Mouse (Mus musculus) E14TG2a.4 (cell line): ENCODE measurements around the gene Tbc1d30.

Experiments used
- H3K27me3 ChIP-seq: 2 replicates; pipeline ENCODE4 v1.6.1; 2014; ENCODE audit warnings: low read length, control low read depth; ENCODE audit not compliant: insufficient read depth
- H3K36me3 ChIP-seq: 2 replicates; pipeline ENCODE4 v1.6.1; 2014; ENCODE audit warnings: low read length, control low read depth; ENCODE audit not compliant: insufficient read depth
- H3K4me1 ChIP-seq: replicated peaks from 2 replicates; pipeline ENCODE4 v1.6.1; 2014; ENCODE audit warnings: low read depth, low read length, control low read depth
- H3K4me3 ChIP-seq: replicated peaks from 2 replicates; pipeline ENCODE4 v1.5.1; 2014; ENCODE audit warnings: mild to moderate bottlenecking, low read length
- H3K9me3 ChIP-seq: 2 replicates; pipeline ENCODE4 v1.6.1; 2014; ENCODE audit warnings: low read length, control low read depth
- CTCF ChIP-seq: conservative IDR thresholded peaks from 2 replicates; pipeline ENCODE4 v1.5.1; 2014; ENCODE audit warnings: low read length
- NANOG ChIP-seq: IDR thresholded peaks from 2 replicates; pipeline ENCODE4 v1.6.1; 2014; ENCODE audit warnings: borderline replicate concordance, low read length, mixed read lengths
- POU5F1 ChIP-seq: IDR thresholded peaks from 2 replicates; pipeline ENCODE4 v1.6.1; 2014; ENCODE audit warnings: low read length, borderline replicate concordance

Tbc1d30 gene

DNA sequence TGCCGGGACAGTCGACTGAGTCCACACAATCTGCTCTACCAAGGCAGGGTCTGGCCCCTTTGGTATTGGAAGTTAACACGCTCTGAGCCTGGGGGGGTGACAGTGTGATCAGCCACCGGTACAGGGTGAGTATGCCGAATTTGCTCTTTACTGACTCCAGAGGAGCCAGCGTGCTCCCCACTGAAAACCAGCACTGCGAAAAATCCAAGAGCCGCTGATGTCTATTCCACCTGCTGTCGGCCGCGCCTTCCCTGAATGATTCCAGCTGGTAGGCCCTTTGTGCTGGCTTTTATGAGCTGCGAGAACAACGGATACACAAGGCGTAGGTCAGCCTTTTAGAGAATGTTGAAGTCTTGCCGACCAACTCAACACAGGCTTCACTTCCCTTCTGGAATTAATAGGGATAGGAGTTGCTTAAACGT, 123.1 kb downstream of the Tbc1d30 start:
- Histone ChIP-seq H3K27me3 (peaks cover 20% of the 10 kb centered on the region), H3K4me3 (peak overlapping the region; percentile 43; the same call in 1 of the 2 replicates), H3K4me1 (peaks cover 10% of the 10 kb centered on the region), H3K9me3 (peaks cover 10% of the 10 kb centered on the region; the same call in 1 of the 2 replicates), H3K36me3 (no peaks in the 10 kb centered on the region)
- TF ChIP-seq CTCF, result no peak
- no peak for TF ChIP-seq NANOG
- no peak for TF ChIP-seq POU5F1

GRCm38 (mm10) chr10:121227403-121227802, 123.7 kb downstream of the Tbc1d30 start:
- peaks cover 20% of the 10 kb centered on the region for H3K27me3 ChIP-seq
- no peaks in the 10 kb centered on the region for H3K36me3 ChIP-seq
- peaks cover 10% of the 10 kb centered on the region; the same call in 1 of the 2 replicates for H3K9me3 ChIP-seq
- TF ChIP-seq POU5F1, result no peak
- TF ChIP-seq CTCF, result no peak
- no peak for TF ChIP-seq NANOG
- peaks cover 10% of the 10 kb centered on the region for H3K4me1 ChIP-seq
- peak overlapping the region; percentile 43; the same call in 1 of the 2 replicates for H3K4me3 ChIP-seq

DNA sequence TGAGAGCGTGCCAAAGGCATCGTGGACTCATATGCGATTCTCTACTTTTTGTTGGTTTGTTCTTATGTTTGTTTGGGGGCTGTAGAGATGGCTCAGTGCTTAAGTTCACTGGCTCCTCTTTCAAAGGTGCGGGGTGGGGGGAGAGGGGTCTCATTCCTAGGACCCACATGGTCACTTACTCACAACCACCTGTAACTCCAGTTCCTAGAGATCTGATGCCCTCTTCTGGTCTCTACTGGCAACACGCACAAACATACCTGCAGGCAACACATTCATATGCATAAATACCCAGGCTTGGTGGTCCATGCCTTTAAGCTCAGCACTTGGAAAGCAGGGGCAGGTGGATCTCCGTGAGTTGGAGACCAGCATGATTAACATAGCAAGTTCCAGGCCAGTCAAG, 125.4 kb downstream of the Tbc1d30 start:
- H3K4me3 ChIP-seq, result no peak overlapping the region
- H3K36me3 ChIP-seq, result no peaks in the 10 kb centered on the region
- H3K9me3 ChIP-seq, result peaks cover 5% of the 10 kb centered on the region
- peaks cover 10% of the 10 kb centered on the region for H3K4me1 ChIP-seq
- TF ChIP-seq POU5F1 (no peak), CTCF (no peak), NANOG (no peak)
- H3K27me3 ChIP-seq, result peaks cover 20% of the 10 kb centered on the region

DNA sequence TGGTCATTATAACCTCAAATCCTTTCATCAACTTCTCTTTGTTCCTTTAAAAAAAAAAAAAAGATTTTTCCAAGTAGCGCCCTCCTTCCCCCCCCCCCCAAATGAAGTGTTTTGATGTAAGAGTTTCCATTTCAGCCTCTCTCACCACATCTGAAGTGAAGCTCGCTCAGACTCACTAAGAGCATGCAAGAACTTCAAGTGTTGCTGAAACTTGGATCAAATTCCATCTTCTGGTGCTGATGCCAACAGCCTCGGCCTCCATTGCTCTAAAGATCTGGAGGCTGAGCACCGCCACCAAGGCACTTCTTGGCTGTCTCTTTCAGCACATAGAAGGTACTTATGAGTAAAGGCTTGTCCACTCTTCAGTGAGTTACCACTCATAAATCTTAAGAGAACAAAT, 128.2 kb downstream of the Tbc1d30 start:
- Histone ChIP-seq H3K4me3 (no peak overlapping the region), H3K4me1 (peaks cover 6% of the 10 kb centered on the region), H3K36me3 (no peaks in the 10 kb centered on the region), H3K27me3 (peaks cover 12% of the 10 kb centered on the region), H3K9me3 (peaks cover 11% of the 10 kb centered on the region)
- no peak for TF ChIP-seq POU5F1
- no peak for TF ChIP-seq NANOG
- TF ChIP-seq CTCF, result no peak

- H3K27me3 ChIP-seq, result no peaks in the 10 kb centered on the region
- peaks cover 22% of the 10 kb centered on the region for H3K9me3 ChIP-seq
- H3K4me3 ChIP-seq, result no peak overlapping the region
- H3K36me3 ChIP-seq, result no peaks in the 10 kb centered on the region
- H3K4me1 ChIP-seq, result no peaks in the 10 kb centered on the region
- TF ChIP-seq POU5F1 (no peak), CTCF (no peak), NANOG (no peak)
Observed at GRCm38 (mm10) chr10:121218616-121219015, 132.5 kb downstream of the Tbc1d30 start.

- Histone ChIP-seq H3K9me3 (peaks cover 26% of the 10 kb centered on the region), H3K4me1 (no peaks in the 10 kb centered on the region), H3K27me3 (no peaks in the 10 kb centered on the region), H3K36me3 (no peaks in the 10 kb centered on the region), H3K4me3 (no peak overlapping the region)
- TF ChIP-seq POU5F1, result no peak
- TF ChIP-seq CTCF, result no peak
Observed at GRCm38 (mm10) chr10:121216804-121217203, 134.3 kb downstream of the Tbc1d30 start.
